Mouse (Mus musculus) neural tube, embryonic 12.5 days (tissue): ENCODE data around the gene Ccdc62. TPM values are rescaled to one million over a fixed set of nuclear protein-coding genes. Genes with fewer than 3 reads are reported as not detected.

Experiments used
- ATAC-seq: fragments of 200-750 bp; cut with Nextera tagmentation; 2 replicates; pipeline ENCODE4 v1.8.0; 2017; ENCODE audit warnings: low read depth, mild to moderate bottlenecking, moderate TSS enrichment, moderate library complexity; ENCODE audit not compliant: low FRiP score
- H3K27ac ChIP-seq: fragments of 300-500 bp; sonication (generic); 2 replicates; pipeline ENCODE4 v1.5.1; 2016
- H3K27me3 ChIP-seq: fragments of 300-500 bp; sonication (generic); replicated peaks from 2 replicates; pipeline ENCODE4 v1.6.1; 2016; ENCODE audit warnings: mild to moderate bottlenecking
- H3K36me3 ChIP-seq: fragments of 300-500 bp; sonication (generic); 2 replicates; pipeline ENCODE4 v1.6.1; 2016; ENCODE audit warnings: mild to moderate bottlenecking
- H3K4me1 ChIP-seq: fragments of 300-500 bp; sonication (generic); 2 replicates; pipeline ENCODE4 v1.6.1; 2016
- H3K4me2 ChIP-seq: fragments of 300-500 bp; sonication (generic); replicated peaks from 2 replicates; pipeline ENCODE4 v1.6.1; 2016; ENCODE audit warnings: mild to moderate bottlenecking
- H3K4me3 ChIP-seq: fragments of 300-500 bp; sonication (generic); 2 replicates; pipeline ENCODE4 v1.5.1; 2016
- H3K9ac ChIP-seq: fragments of 300-500 bp; sonication (generic); 2 replicates; pipeline ENCODE4 v1.6.1; 2016; ENCODE audit warnings: mild to moderate bottlenecking
- H3K9me3 ChIP-seq: fragments of 300-500 bp; sonication (generic); 2 replicates; pipeline ENCODE4 v1.6.1; 2016; ENCODE audit warnings: mild to moderate bottlenecking
- WGBS: fragments of 180-500 bp; shearing (Covaris S2); methylation state at CpG from one replicate; pipeline ENCODE4 v1.1.7; 2016; 5-methylcytosine and 5-hydroxymethylcytosine counted together
- polyA plus RNA-seq: library from polyadenylated mRNA; unstranded; fragments of >200 nt; fragmentation: Nextera tagmentation; extraction: Ambion mirVana; gene quantifications from 2 replicates; pipeline ENCODE4 v1.2.1, GENCODE M21; 2016

Gene Ccdc62
- polyA plus RNA-seq, 1 experiment from 2014 or later = 7.9 TPM

GRCm38 (mm10) chr5:123997211-123997751, 66.8 kb downstream of the Ccdc62 start:
- no peaks in the 10 kb centered on the region; the same call in 1 of the 2 replicates for H3K4me1 ChIP-seq
- no peak overlapping the region for H3K4me2 ChIP-seq
- 89% methylated on average over 24 of the region's 24 CpGs for WGBS
- peaks cover 4% of the 10 kb centered on the region; the same call in 1 of the 2 replicates for H3K27me3 ChIP-seq
- no peak overlapping the region for H3K9ac ChIP-seq
- H3K27ac ChIP-seq = no peak overlapping the region
- H3K9me3 ChIP-seq = no peaks in the 10 kb centered on the region
- no peak overlapping the region for H3K4me3 ChIP-seq
- no peaks in the 10 kb centered on the region; the same call in 1 of the 2 replicates for H3K36me3 ChIP-seq
- no peak for ATAC-seq

- Histone ChIP-seq H3K9me3 (no peaks in the 10 kb centered on the region), H3K27me3 (no peaks in the 10 kb centered on the region), H3K4me2 (no peak overlapping the region), H3K4me1 (no peaks in the 10 kb centered on the region; the same call in 1 of the 2 replicates), H3K36me3 (no peaks in the 10 kb centered on the region; the same call in 1 of the 2 replicates), H3K4me3 (no peak overlapping the region), H3K9ac (no peak overlapping the region), H3K27ac (no peak overlapping the region)
- 83% methylated on average over 16 of the region's 16 CpGs for WGBS
- no peak for ATAC-seq
Observed at GRCm38 (mm10) chr5:123997811-123998210, 67.3 kb downstream of the Ccdc62 start.

GRCm38 (mm10) chr5:123998370-123998769, 67.9 kb downstream of the Ccdc62 start:
- H3K9ac ChIP-seq = no peak overlapping the region

DNA sequence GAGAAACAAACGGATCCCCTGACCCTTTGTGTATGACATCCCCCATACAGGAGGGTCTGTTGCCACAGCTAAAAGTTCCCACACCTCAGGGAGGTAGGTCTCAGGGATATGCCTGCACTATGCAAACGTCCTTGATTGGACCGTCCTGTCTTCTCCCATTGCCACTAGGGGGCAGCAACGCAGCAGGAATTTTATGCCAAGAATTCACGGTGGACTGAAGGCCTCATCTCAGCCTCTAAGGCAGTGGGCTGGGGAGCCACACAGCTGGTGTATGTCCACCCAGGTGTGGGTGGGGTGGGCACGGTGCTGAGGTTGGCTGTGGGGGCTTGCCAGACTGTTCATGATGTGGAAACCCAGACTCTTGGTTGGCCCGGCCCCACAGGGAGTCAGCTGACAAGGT, 70.3 kb downstream of the Ccdc62 start:
- Histone ChIP-seq H3K4me2 (no peak overlapping the region), H3K27ac (no peak overlapping the region), H3K36me3 (peaks cover 20% of the 10 kb centered on the region), H3K9me3 (no peaks in the 10 kb centered on the region), H3K27me3 (no peaks in the 10 kb centered on the region), H3K4me3 (no peak overlapping the region), H3K9ac (no peak overlapping the region), H3K4me1 (no peaks in the 10 kb centered on the region; the same call in none of the 2 replicates)
- peak; percentile 30; the same call in 1 of the 2 replicates for ATAC-seq
- 13% methylated on average over 7 of the region's 7 CpGs for WGBS

More at GRCm38 (mm10) chr5:123998370-123998769, 67.9 kb downstream of the Ccdc62 start:
- H3K4me1 ChIP-seq = no peaks in the 10 kb centered on the region; the same call in none of the 2 replicates
- no peak overlapping the region for H3K4me3 ChIP-seq
- 90% methylated on average over 10 of the region's 10 CpGs for WGBS
- no peak overlapping the region for H3K4me2 ChIP-seq
- H3K27ac ChIP-seq = no peak overlapping the region
- H3K9me3 ChIP-seq = no peaks in the 10 kb centered on the region
- ATAC-seq = no peak
- no peaks in the 10 kb centered on the region; the same call in 1 of the 2 replicates for H3K36me3 ChIP-seq
- no peaks in the 10 kb centered on the region for H3K27me3 ChIP-seq

DNA sequence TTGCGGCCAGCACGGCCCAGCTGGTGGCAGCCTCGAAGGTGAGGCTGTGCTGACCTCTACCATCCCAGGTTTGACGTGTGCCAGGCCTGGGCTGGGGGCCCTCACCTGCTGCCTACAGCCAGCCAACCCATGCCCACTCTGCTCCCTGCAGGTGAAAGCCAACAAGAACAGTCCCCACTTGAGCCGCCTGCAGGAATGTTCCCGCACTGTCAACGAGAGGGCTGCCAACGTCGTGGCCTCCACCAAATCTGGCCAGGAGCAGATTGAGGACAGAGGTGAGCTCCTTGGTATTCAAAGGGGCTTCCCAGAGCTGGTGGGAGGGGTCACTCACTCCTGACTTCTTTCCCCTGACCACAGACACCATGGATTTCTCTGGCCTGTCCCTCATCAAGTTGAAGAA, 70.8 kb downstream of the Ccdc62 start:
- Histone ChIP-seq H3K36me3 (peaks cover 25% of the 10 kb centered on the region), H3K27me3 (no peaks in the 10 kb centered on the region), H3K4me2 (no peak overlapping the region), H3K9ac (no peak overlapping the region), H3K4me3 (no peak overlapping the region), H3K4me1 (no peaks in the 10 kb centered on the region; the same call in none of the 2 replicates), H3K27ac (no peak overlapping the region), H3K9me3 (no peaks in the 10 kb centered on the region)
- peak; percentile 19; the same call in 1 of the 2 replicates for ATAC-seq
- 71% methylated on average over 9 of the region's 9 CpGs for WGBS

GRCm38 (mm10) chr5:124002876-124003275, 72.4 kb downstream of the Ccdc62 start:
- Histone ChIP-seq H3K9ac (no peak overlapping the region), H3K36me3 (peaks cover 41% of the 10 kb centered on the region), H3K9me3 (no peaks in the 10 kb centered on the region), H3K4me3 (no peak overlapping the region), H3K4me1 (no peaks in the 10 kb centered on the region; the same call in none of the 2 replicates), H3K27me3 (no peaks in the 10 kb centered on the region), H3K4me2 (no peak overlapping the region), H3K27ac (no peak overlapping the region)
- ATAC-seq = no peak
- WGBS = 69% methylated on average over 2 of the region's 2 CpGs

DNA sequence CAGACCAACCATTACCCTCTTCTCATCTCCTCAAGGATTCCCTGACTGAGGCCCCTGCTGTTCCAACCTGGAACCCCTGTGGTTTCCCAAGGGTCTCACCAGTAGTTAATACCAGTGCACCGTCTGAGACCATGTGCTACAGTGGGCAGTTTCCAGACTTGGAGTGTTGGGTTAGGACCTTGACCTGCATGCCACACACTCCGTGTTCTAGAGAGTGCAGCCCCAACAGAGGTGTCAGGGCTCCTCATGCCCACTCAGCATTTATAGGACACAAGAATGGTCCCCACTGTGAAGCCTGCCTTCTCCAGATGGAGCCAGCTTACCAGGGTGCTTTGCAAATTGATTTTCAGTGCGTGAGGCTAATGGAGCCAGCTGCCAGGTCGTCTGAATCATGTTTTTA, 72.9 kb downstream of the Ccdc62 start:
- Histone ChIP-seq H3K36me3 (peaks cover 46% of the 10 kb centered on the region), H3K27ac (no peak overlapping the region), H3K4me2 (no peak overlapping the region), H3K4me3 (no peak overlapping the region), H3K9ac (no peak overlapping the region), H3K9me3 (no peaks in the 10 kb centered on the region), H3K27me3 (no peaks in the 10 kb centered on the region), H3K4me1 (no peaks in the 10 kb centered on the region; the same call in none of the 2 replicates)
- 62% methylated on average over 4 of the region's 4 CpGs for WGBS
- no peak for ATAC-seq

DNA sequence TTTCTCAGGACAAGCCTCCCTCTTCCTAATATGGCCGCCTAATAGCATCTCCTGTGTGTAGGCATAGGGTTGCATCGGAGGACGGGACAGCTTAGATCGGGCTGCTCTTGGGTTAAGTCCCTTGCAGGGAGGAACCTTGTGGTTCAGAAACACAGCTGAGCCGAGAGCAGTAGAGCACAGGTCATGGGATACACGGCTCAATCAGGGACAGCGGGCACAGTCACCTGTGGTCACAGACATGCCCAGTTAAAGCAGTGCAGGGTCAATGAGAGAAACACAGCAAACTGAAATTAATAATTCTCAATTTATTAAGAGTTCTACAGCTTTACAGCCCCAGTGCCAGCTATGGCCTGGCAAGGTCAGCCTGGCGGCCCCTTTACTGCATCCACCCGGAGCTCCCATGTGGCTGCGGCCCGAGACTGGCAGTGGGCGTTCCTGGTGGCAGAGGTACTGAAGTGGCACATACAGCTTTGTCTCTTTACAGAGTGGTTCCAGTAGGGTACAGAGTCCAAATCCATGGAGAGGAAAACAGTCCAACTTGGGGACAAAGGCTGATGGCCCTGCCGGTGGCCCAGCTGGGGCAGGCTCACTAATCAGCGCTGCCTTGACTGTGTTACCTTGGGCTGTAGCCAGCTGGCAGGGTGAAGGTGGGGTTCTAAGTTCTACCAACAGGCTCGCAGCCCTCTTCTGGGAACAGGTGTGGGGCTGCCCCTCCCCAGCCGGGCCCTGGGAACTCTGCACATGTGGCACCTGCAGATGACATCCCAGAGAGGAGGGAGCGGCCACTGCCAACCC, 74.1 kb downstream of the Ccdc62 start:
- no peaks in the 10 kb centered on the region; the same call in none of the 2 replicates for H3K4me1 ChIP-seq
- peaks cover 54% of the 10 kb centered on the region for H3K36me3 ChIP-seq
- H3K9ac ChIP-seq = no peak overlapping the region
- no peaks in the 10 kb centered on the region for H3K9me3 ChIP-seq
- ATAC-seq = no peak
- H3K27ac ChIP-seq = no peak overlapping the region
- 90% methylated on average over 17 of the region's 17 CpGs for WGBS
- H3K27me3 ChIP-seq = no peaks in the 10 kb centered on the region
- H3K4me2 ChIP-seq = no peak overlapping the region
- H3K4me3 ChIP-seq = no peak overlapping the region

DNA sequence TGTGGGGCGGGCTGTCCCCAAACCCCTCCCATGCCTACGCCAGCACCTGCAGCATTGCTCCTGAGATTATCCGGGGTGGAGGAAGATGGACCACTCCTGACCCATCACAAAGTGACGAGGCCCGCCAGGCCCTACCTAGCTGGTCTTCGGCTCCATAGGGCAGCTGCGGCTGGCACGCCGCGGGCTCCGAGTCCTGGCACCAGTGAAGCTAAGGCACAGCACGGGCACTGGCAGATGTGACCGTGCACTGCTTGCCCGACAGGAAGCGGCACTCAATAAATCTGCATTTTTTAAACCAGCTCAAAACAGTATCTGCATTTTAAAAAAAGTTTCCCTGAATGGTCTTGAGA, 74.6 kb downstream of the Ccdc62 start:
- 95% methylated on average over 15 of the region's 15 CpGs for WGBS
- no peak for ATAC-seq
- H3K36me3 ChIP-seq = peaks cover 60% of the 10 kb centered on the region

GRCm38 (mm10) chr5:124005591-124005990, 75.1 kb downstream of the Ccdc62 start:
- WGBS = 81% methylated on average over 11 of the region's 11 CpGs
- Histone ChIP-seq H3K4me3 (no peak overlapping the region), H3K9ac (no peak overlapping the region), H3K4me2 (no peak overlapping the region), H3K27ac (no peak overlapping the region), H3K36me3 (peaks cover 60% of the 10 kb centered on the region), H3K4me1 (peaks cover 1% of the 10 kb centered on the region), H3K9me3 (no peaks in the 10 kb centered on the region), H3K27me3 (no peaks in the 10 kb centered on the region)
- no peak for ATAC-seq

More for the DNA sequence above, 74.6 kb downstream of the Ccdc62 start:
- H3K27me3 ChIP-seq = no peaks in the 10 kb centered on the region
- no peaks in the 10 kb centered on the region for H3K9me3 ChIP-seq
- H3K4me1 ChIP-seq = no peaks in the 10 kb centered on the region; the same call in none of the 2 replicates
- H3K4me3 ChIP-seq = no peak overlapping the region
- no peak overlapping the region for H3K9ac ChIP-seq
- no peak overlapping the region for H3K27ac ChIP-seq
- no peak overlapping the region for H3K4me2 ChIP-seq

- WGBS = 89% methylated on average over 26 of the region's 26 CpGs
- Histone ChIP-seq H3K4me1 (peaks cover 8% of the 10 kb centered on the region), H3K9me3 (no peaks in the 10 kb centered on the region), H3K36me3 (peaks cover 60% of the 10 kb centered on the region), H3K9ac (no peak overlapping the region), H3K27me3 (no peaks in the 10 kb centered on the region), H3K27ac (no peak overlapping the region), H3K4me2 (no peak overlapping the region), H3K4me3 (no peak overlapping the region)
- no peak for ATAC-seq
Observed at GRCm38 (mm10) chr5:124006082-124006873, 75.8 kb downstream of the Ccdc62 start.
